Mouse (Mus musculus): Measurements from ENCODE around the gene Irf7.

GRCm38 (mm10) chr7:141292583-141293388 lies 26.5 kb upstream of the Irf7 start:
- no peak for TF ChIP-seq CHD2 (IDR thresholded peaks at IDR 0.05; ENCODE audit: low read depth, low read length)
- TF ChIP-seq ZC3H11A (IDR thresholded peaks at IDR 0.05; ENCODE audit: borderline replicate concordance, low read depth, low read length), result no peak
- no peak for TF ChIP-seq ZNF384 (IDR thresholded peaks at IDR 0.05; ENCODE audit: low read depth, low read length)
